Mouse (Mus musculus) neural tube, embryonic 13.5 days (tissue): Measurements from ENCODE around the gene Gpatch3. TPM values are rescaled to one million over a fixed set of nuclear protein-coding genes. Genes with fewer than 3 reads are reported as not detected.

ENCODE experiments used
- ATAC-seq: fragments of 200-750 bp; cut with Nextera tagmentation; 2 replicates; pipeline ENCODE4 v1.8.0; 2017; ENCODE audit warnings: low read depth, mild to moderate bottlenecking, moderate TSS enrichment, moderate library complexity
- H3K27ac ChIP-seq: fragments of 300-500 bp; sonication (generic); replicated peaks from 2 replicates; pipeline ENCODE4 v1.5.1; 2015; ENCODE audit warnings: moderate library complexity, mild to moderate bottlenecking, inconsistent platforms
- H3K27me3 ChIP-seq: fragments of 300-500 bp; sonication (generic); 2 replicates; pipeline ENCODE4 v1.6.1; 2015; ENCODE audit warnings: mild to moderate bottlenecking, inconsistent platforms
- H3K36me3 ChIP-seq: fragments of 300-500 bp; sonication (generic); 2 replicates; pipeline ENCODE4 v1.6.1; 2015; ENCODE audit warnings: mild to moderate bottlenecking, inconsistent platforms
- H3K4me1 ChIP-seq: fragments of 300-500 bp; sonication (generic); replicated peaks from 2 replicates; pipeline ENCODE4 v1.6.1; 2015; ENCODE audit warnings: inconsistent platforms
- H3K4me2 ChIP-seq: fragments of 300-500 bp; sonication (generic); 2 replicates; pipeline ENCODE4 v1.6.1; 2015; ENCODE audit warnings: inconsistent platforms, mild to moderate bottlenecking, moderate library complexity
- H3K4me3 ChIP-seq: fragments of 300-500 bp; sonication (generic); 2 replicates; pipeline ENCODE4 v1.5.1; 2015; ENCODE audit warnings: mild to moderate bottlenecking, inconsistent platforms
- H3K9ac ChIP-seq: fragments of 300-500 bp; sonication (generic); 2 replicates; pipeline ENCODE4 v1.6.1; 2015; ENCODE audit warnings: moderate library complexity, mild to moderate bottlenecking, inconsistent platforms
- H3K9me3 ChIP-seq: fragments of 300-500 bp; sonication (generic); 2 replicates; pipeline ENCODE4 v1.6.1; 2016; ENCODE audit warnings: inconsistent platforms
- whole genome bisulfite sequencing: fragments of 180-500 bp; shearing (Covaris S2); methylation state at CpG from one replicate; pipeline ENCODE4 v1.1.7; 2015; 5-methylcytosine and 5-hydroxymethylcytosine counted together
- polyA plus RNA-seq: library from polyadenylated mRNA; unstranded; fragments of >200 nt; fragmentation: Nextera tagmentation; extraction: Ambion mirVana; gene quantifications from 2 replicates; pipeline ENCODE4 v1.2.1, GENCODE M21; 2015

Gpatch3 gene
- polyA plus RNA-seq, 1 experiment from 2014 or later, result 7.8 TPM

DNA sequence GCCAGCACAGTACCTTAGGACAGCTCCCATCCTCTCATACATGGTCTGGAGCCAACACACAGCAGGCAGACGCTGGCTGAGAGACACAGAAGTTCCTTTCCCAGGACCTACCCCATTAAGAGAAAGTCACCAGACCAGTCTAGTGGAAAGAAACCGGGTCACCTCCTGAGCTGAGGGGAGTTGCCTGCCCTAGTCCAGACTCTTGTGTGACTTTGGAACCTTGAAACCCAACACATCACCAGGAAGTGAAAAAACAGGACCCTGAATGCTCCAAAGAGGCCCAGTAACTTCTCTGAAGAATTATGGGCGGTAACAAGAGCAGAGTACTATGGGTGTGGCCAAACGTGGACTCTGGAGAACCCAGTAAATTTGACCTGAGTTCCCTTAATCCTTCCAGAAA is 24.1 kb downstream of the Gpatch3 start:
- Histone ChIP-seq H3K27me3 (peaks cover 65% of the 10 kb centered on the region), H3K36me3 (peaks cover 6% of the 10 kb centered on the region; the same call in 1 of the 2 replicates), H3K4me3 (no peak overlapping the region), H3K4me1 (peaks cover 18% of the 10 kb centered on the region), H3K9ac (no peak overlapping the region), H3K27ac (no peak overlapping the region), H3K9me3 (no peaks in the 10 kb centered on the region), H3K4me2 (no peak overlapping the region)
- 54% methylated on average over 4 of the region's 4 CpGs for WGBS
- no peak for ATAC-seq

DNA sequence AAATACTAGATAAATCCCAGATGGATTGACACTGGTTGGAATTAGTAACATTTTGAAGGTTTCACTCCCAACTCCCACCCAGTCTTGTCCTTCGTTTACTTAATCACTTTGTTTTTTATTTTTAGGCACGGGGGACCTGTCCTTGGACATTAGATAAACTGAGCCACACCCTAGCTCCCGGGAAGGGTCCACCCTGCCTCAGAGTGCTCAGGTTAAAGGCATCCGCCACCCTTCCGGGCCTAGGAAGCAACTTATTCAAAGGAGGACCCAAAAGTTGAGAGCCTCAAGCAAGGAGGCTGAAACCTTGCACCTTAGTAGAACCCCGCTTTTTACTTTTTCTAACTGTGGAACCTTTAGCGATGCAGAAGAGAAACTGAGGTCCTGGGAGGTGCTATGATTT is 24.6 kb downstream of the Gpatch3 start:
- Histone ChIP-seq H3K27ac (no peak overlapping the region), H3K9me3 (no peaks in the 10 kb centered on the region), H3K9ac (peak overlapping the region; percentile 61), H3K4me1 (peaks cover 18% of the 10 kb centered on the region), H3K4me2 (peak overlapping the region; percentile 67), H3K36me3 (peaks cover 11% of the 10 kb centered on the region), H3K27me3 (peaks cover 69% of the 10 kb centered on the region), H3K4me3 (peak overlapping the region; percentile 44)
- WGBS, result 29% methylated on average over 7 of the region's 7 CpGs
- ATAC-seq, result no peak

- H3K27me3 ChIP-seq, result peaks cover 69% of the 10 kb centered on the region
Observed at GRCm38 (mm10) chr4:133599571-133600073, 25.1 kb downstream of the Gpatch3 start.

GRCm38 (mm10) chr4:133600306-133600705 is 25.8 kb downstream of the Gpatch3 start:
- no peaks in the 10 kb centered on the region for H3K9me3 ChIP-seq
- H3K4me1 ChIP-seq, result peaks cover 18% of the 10 kb centered on the region
- peak overlapping the region; percentile 67 for H3K4me2 ChIP-seq
- H3K36me3 ChIP-seq, result peaks cover 17% of the 10 kb centered on the region
- peaks cover 69% of the 10 kb centered on the region for H3K27me3 ChIP-seq
- WGBS, result 19% methylated on average over 9 of the region's 9 CpGs
- H3K4me3 ChIP-seq, result peak overlapping the region; percentile 44
- ATAC-seq, result no peak
- no peak overlapping the region for H3K9ac ChIP-seq
- H3K27ac ChIP-seq, result no peak overlapping the region

More at GRCm38 (mm10) chr4:133599571-133600073, 25.1 kb downstream of the Gpatch3 start:
- Histone ChIP-seq H3K4me1 (peaks cover 18% of the 10 kb centered on the region), H3K9me3 (no peaks in the 10 kb centered on the region), H3K4me2 (peak overlapping the region; percentile 67), H3K4me3 (peak overlapping the region; percentile 44), H3K36me3 (peaks cover 14% of the 10 kb centered on the region), H3K27ac (no peak overlapping the region), H3K9ac (peak overlapping the region; percentile 61)
- ATAC-seq, result peak; percentile 94
- under 1% methylated on average over 50 of the region's 50 CpGs for WGBS

- Histone ChIP-seq H3K4me3 (no peak within 1 kb of the TSS), H3K9me3 (no peaks in the 10 kb centered on the region), H3K27me3 (peaks cover 69% of the 10 kb centered on the region), H3K4me1 (peaks cover 18% of the 10 kb centered on the region), H3K9ac (no peak within 1 kb of the TSS), H3K27ac (no peak within 1 kb of the TSS), H3K4me2 (peak within 1 kb of the TSS; percentile 12; the same call in 1 of the 2 replicates), H3K36me3 (peaks cover 32% of the 10 kb centered on the region)
- WGBS, result under 1% methylated on average over 16 of the region's 16 CpGs
- no peak for ATAC-seq
Observed at GRCm38 (mm10) chr4:133601721-133602218, 27.2 kb downstream of the Gpatch3 start, which contains the start of gene Sfn. TSS of gene Sfn (minus strand) at chr4:133602168.

GRCm38 (mm10) chr4:133603056-133603455 is 28.5 kb downstream of the Gpatch3 start:
- Histone ChIP-seq H3K9ac (no peak overlapping the region), H3K4me1 (peaks cover 18% of the 10 kb centered on the region), H3K36me3 (peaks cover 43% of the 10 kb centered on the region), H3K4me2 (no peak overlapping the region), H3K27me3 (peaks cover 58% of the 10 kb centered on the region), H3K27ac (no peak overlapping the region), H3K4me3 (no peak overlapping the region), H3K9me3 (no peaks in the 10 kb centered on the region)
- no peak for ATAC-seq
- WGBS, result 90% methylated on average over 5 of the region's 5 CpGs

DNA sequence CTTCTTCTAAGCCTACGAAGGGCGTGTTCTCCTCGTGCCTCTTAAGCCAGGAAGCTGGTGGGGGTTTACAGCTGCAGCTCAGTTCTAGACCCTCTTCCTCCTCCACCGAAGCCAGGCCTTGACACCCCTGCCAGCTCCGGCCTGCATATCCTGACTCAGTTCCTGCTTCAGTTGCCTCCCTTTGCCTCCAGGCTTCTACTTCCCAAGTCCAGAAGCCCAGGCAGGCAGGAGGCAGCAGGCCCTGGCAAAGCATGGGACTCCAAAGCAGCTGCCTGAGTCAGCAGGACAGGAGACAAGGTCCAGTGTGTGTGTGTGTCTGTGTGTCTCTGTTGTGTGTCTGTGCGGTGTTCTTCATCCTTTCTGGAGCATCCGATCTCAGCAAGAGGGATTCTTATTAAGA is 29.6 kb downstream of the Gpatch3 start:
- peaks cover 47% of the 10 kb centered on the region for H3K27me3 ChIP-seq
- H3K4me2 ChIP-seq, result no peak overlapping the region
- H3K9me3 ChIP-seq, result no peaks in the 10 kb centered on the region
- peaks cover 16% of the 10 kb centered on the region for H3K4me1 ChIP-seq
- H3K9ac ChIP-seq, result no peak overlapping the region
- no peak for ATAC-seq
- no peak overlapping the region for H3K4me3 ChIP-seq
- H3K36me3 ChIP-seq, result peaks cover 52% of the 10 kb centered on the region
- H3K27ac ChIP-seq, result no peak overlapping the region
- WGBS, result 88% methylated on average over 7 of the region's 7 CpGs

GRCm38 (mm10) chr4:133604856-133605255 is 30.3 kb downstream of the Gpatch3 start:
- Histone ChIP-seq H3K4me2 (no peak overlapping the region), H3K9me3 (no peaks in the 10 kb centered on the region), H3K27me3 (peaks cover 40% of the 10 kb centered on the region), H3K4me3 (no peak overlapping the region), H3K27ac (no peak overlapping the region), H3K4me1 (peaks cover 10% of the 10 kb centered on the region), H3K9ac (no peak overlapping the region), H3K36me3 (peaks cover 57% of the 10 kb centered on the region)
- no peak for ATAC-seq
- WGBS, result 66% methylated on average over 6 of the region's 6 CpGs

GRCm38 (mm10) chr4:133605330-133605729 is 30.8 kb downstream of the Gpatch3 start:
- H3K9ac ChIP-seq, result no peak overlapping the region
- H3K27ac ChIP-seq, result no peak overlapping the region
- no peaks in the 10 kb centered on the region for H3K9me3 ChIP-seq
- peaks cover 36% of the 10 kb centered on the region for H3K27me3 ChIP-seq
- 0 out of 2 replicates have a peak, but pooled peaks cover 5% of the 10 kb centered on the region for H3K4me1 ChIP-seq
- H3K4me2 ChIP-seq, result no peak overlapping the region
- 58% methylated on average over 9 of the region's 9 CpGs for WGBS
- peaks cover 61% of the 10 kb centered on the region for H3K36me3 ChIP-seq
- ATAC-seq, result no peak
- no peak overlapping the region for H3K4me3 ChIP-seq

GRCm38 (mm10) chr4:133607284-133607683 is 32.7 kb downstream of the Gpatch3 start:
- Histone ChIP-seq H3K9ac (no peak overlapping the region), H3K27ac (no peak overlapping the region), H3K36me3 (peaks cover 78% of the 10 kb centered on the region), H3K27me3 (peaks cover 17% of the 10 kb centered on the region), H3K4me1 (no peaks in the 10 kb centered on the region), H3K4me2 (no peak overlapping the region), H3K9me3 (no peaks in the 10 kb centered on the region), H3K4me3 (no peak overlapping the region)
- WGBS, result 88% methylated on average over 10 of the region's 10 CpGs
- ATAC-seq, result no peak

GRCm38 (mm10) chr4:133609719-133610118 is 35.2 kb downstream of the Gpatch3 start:
- no peak overlapping the region for H3K27ac ChIP-seq
- no peaks in the 10 kb centered on the region for H3K9me3 ChIP-seq
- no peak overlapping the region for H3K9ac ChIP-seq
- 23% methylated on average over 6 of the region's 6 CpGs for WGBS
- ATAC-seq, result no peak
- 0 out of 2 replicates have a peak, but pooled peaks cover 3% of the 10 kb centered on the region for H3K4me1 ChIP-seq
- H3K4me3 ChIP-seq, result no peak overlapping the region
- peaks cover 89% of the 10 kb centered on the region for H3K36me3 ChIP-seq
- no peak overlapping the region for H3K4me2 ChIP-seq
- H3K27me3 ChIP-seq, result no peaks in the 10 kb centered on the region

DNA sequence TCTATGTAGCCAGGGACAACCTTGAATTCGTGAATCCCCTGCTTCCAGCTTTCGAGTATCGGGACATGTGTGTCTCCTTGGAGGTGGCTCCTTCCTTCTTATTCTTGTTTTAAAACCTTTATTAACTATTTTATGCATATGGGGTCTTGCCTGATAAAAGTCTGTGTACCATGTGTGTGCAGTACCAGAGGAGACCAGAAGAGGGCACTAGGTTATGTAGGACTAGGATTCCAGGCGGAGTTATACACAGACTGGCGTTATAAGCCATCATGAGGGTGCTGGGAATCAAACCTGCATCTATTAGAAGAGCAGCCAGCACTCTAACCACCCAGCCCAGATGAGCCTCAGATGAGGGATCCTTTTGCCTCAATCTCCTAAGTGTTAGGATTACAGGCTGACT is 37.3 kb downstream of the Gpatch3 start:
- no peak overlapping the region for H3K27ac ChIP-seq
- WGBS, result 94% methylated on average over 5 of the region's 5 CpGs
- no peak overlapping the region for H3K4me2 ChIP-seq
- peaks cover 79% of the 10 kb centered on the region for H3K36me3 ChIP-seq
- ATAC-seq, result no peak
- no peaks in the 10 kb centered on the region for H3K27me3 ChIP-seq
- no peaks in the 10 kb centered on the region for H3K9me3 ChIP-seq
- H3K4me1 ChIP-seq, result 0 out of 2 replicates have a peak, but pooled peaks cover 3% of the 10 kb centered on the region
- no peak overlapping the region for H3K9ac ChIP-seq
- H3K4me3 ChIP-seq, result no peak overlapping the region

- 96% methylated on average over 7 of the region's 7 CpGs for WGBS
- Histone ChIP-seq H3K9ac (no peak overlapping the region), H3K9me3 (no peaks in the 10 kb centered on the region), H3K27ac (no peak overlapping the region), H3K36me3 (peaks cover 77% of the 10 kb centered on the region), H3K27me3 (no peaks in the 10 kb centered on the region), H3K4me1 (0 out of 2 replicates have a peak, but pooled peaks cover 3% of the 10 kb centered on the region), H3K4me2 (no peak overlapping the region), H3K4me3 (no peak overlapping the region)
- ATAC-seq, result no peak
Observed at GRCm38 (mm10) chr4:133612416-133612815, 37.9 kb downstream of the Gpatch3 start.
